Mouse (Mus musculus): Measurements from ENCODE around the gene Hcrt.

- TF ChIP-seq CTCF (IDR thresholded peaks at IDR 0.05; ENCODE audit: control insufficient read depth, insufficient read depth, low read length) (peak; percentile 12; the same call in 1 of the 2 replicates), POLR2A (IDR thresholded peaks at IDR 0.05; ENCODE audit: borderline replicate concordance, control insufficient read depth, low read depth, low read length) (no peak)
Measured at GRCm38 (mm10) chr11:100811132-100811531, 48.4 kb upstream of the Hcrt start.

Data from bone marrow, adult 2 months (tissue).